Mouse (Mus musculus): ENCODE data around the gene Bcar3.

The Bcar3 gene

DNA sequence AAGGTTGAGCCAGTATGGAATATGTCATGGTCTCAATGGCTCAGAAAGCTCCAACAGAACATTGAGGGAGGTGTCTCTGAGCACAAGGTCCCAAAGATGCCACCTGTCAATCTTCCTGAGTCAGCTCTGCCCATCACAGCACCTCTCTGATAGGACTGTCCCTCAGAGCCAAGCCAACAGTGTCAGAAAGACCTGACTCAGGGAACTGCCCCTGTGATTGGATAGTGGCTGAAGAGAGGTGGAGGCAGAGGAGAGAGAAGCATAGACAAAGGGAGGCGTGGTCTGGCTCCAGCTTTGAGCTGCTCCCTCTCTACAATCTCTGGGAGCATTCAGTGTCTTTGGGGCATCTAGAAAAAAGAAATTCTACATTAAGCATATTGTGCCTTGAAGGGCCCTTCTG lies 163.8 kb downstream of the Bcar3 start:
- no peak for DNase-seq (ENCODE audit: low spot score in 2 of 2)

- no peak for DNase-seq (ENCODE audit: low spot score in 2 of 2)
Measured at GRCm38 (mm10) chr3:122458743-122459142, 164.8 kb downstream of the Bcar3 start.

- DNase-seq (ENCODE audit: low spot score in 2 of 2), result no peak
Measured at GRCm38 (mm10) chr3:122460848-122461511, 167.0 kb downstream of the Bcar3 start.

- DNase-seq (ENCODE audit: low spot score in 2 of 2), result peak; percentile 41 to 44
Measured at GRCm38 (mm10) chr3:122461512-122461881, 167.6 kb downstream of the Bcar3 start.

GRCm38 (mm10) chr3:122461932-122462871 lies 168.3 kb downstream of the Bcar3 start:
- peak; percentile 46 to 48 for DNase-seq (ENCODE audit: low spot score in 2 of 2)

GRCm38 (mm10) chr3:122463166-122463565 lies 169.2 kb downstream of the Bcar3 start:
- no peak for DNase-seq (ENCODE audit: low spot score in 2 of 2)

GRCm38 (mm10) chr3:122466100-122466730 lies 172.3 kb downstream of the Bcar3 start:
- peak; percentile 27 to 34 for DNase-seq (ENCODE audit: low spot score in 2 of 2)

GRCm38 (mm10) chr3:122467977-122468376 lies 174.0 kb downstream of the Bcar3 start:
- DNase-seq (ENCODE audit: low spot score in 2 of 2), result peak in 1 of 2 experiments; percentile 21

- DNase-seq (ENCODE audit: low spot score in 2 of 2), result no peak
Measured at GRCm38 (mm10) chr3:122470326-122471016, 176.5 kb downstream of the Bcar3 start.

- no peak for DNase-seq (ENCODE audit: low spot score in 2 of 2)
Measured at GRCm38 (mm10) chr3:122471017-122471721, 177.2 kb downstream of the Bcar3 start.

- no peak for DNase-seq (ENCODE audit: low spot score in 2 of 2)
Measured at GRCm38 (mm10) chr3:122472412-122472811, 178.5 kb downstream of the Bcar3 start.

DNA sequence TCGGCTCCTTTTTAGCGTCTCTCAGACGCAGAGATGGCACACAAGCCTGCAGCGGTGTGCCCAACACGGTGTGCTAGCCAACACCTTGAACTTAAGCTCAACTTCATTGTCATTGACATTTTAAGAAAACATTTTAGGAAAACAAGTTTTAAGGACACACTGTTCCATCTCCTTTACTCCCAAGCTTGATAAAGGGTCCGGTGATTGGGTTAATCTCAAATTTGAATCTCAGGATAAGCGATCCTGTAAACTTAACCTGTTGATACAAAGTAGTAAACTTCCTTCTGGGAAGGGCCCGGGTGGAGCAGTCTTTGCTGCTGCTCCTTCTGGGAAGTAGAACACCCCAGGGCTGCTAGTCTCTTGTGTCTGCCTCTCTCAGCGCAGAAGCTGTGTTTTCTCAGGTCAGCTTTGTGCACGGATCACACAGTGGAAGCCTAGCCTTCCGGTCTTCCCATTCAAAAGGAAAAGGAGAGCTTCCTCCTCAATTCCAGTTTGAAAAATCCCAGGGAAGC lies 179.6 kb downstream of the Bcar3 start:
- DNase-seq (ENCODE audit: low spot score in 2 of 2), result no peak

GRCm38 (mm10) chr3:122474067-122474466 lies 180.1 kb downstream of the Bcar3 start:
- DNase-seq (ENCODE audit: low spot score in 2 of 2), result peak; percentile 48 to 57

DNA sequence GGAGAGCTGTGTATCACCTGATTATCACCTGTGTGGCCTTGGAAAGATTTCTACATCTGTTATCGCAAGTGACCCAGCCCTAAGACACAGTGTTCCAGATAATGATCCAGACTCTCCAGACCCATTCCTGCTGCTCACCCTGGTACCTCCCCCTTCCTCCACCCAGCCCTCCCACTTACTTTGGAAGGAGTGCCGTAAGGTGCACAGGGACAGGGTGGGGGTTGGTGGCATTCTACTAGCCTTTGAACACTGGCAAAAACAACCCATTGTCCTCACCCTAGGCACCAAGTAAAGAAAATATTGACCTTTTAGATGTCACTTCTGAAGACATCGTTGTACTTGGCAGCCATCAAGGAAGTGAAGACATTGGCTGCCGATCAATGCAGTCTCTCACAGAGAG lies 180.9 kb downstream of the Bcar3 start:
- DNase-seq (ENCODE audit: low spot score in 2 of 2), result no peak

DNA sequence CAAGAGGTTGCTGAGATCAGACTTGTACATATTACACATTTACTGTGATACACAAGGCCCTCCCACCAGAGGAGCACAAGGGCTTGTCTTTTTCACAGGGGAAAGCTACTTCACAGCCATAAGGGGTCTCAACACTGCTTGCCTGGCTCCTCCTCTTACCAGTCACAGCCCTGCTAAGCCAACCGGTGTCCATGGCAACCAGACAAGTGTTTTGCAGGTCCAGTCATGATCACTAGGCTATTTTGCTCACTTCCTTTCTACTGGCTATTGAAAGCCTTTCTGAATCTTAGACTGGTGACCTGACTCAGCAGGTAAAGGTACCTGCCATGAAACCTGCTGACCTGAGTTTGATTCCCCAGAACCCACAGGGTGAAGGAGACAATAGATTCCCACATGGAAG lies 181.8 kb downstream of the Bcar3 start:
- DNase-seq (ENCODE audit: low spot score in 2 of 2), result no peak

- DNase-seq (ENCODE audit: low spot score in 2 of 2), result no peak
Measured at GRCm38 (mm10) chr3:122476656-122477055, 182.7 kb downstream of the Bcar3 start.

GRCm38 (mm10) chr3:122477541-122477940 lies 183.6 kb downstream of the Bcar3 start:
- DNase-seq (ENCODE audit: low spot score in 2 of 2), result no peak

- DNase-seq (ENCODE audit: low spot score in 2 of 2), result no peak
Measured at GRCm38 (mm10) chr3:122478735-122479134, 184.8 kb downstream of the Bcar3 start.

- no peak for DNase-seq (ENCODE audit: low spot score in 2 of 2)
Measured at GRCm38 (mm10) chr3:122480065-122480675, 186.2 kb downstream of the Bcar3 start.

- no peak for DNase-seq (ENCODE audit: low spot score in 2 of 2)
Measured at GRCm38 (mm10) chr3:122480986-122481385, 187.1 kb downstream of the Bcar3 start.
